Mouse (Mus musculus) bone marrow, adult 2 months (tissue): Measurements from ENCODE around the gene Rreb1.

Source experiments
- CTCF ChIP-seq: fragments of 200-500 bp; IDR thresholded peaks from 2 replicates; pipeline ENCODE4 v1.5.1; 2011; ENCODE audit warnings: low read length, control low read depth; ENCODE audit not compliant: control insufficient read depth, insufficient read depth
- POLR2A ChIP-seq: fragments of 200-500 bp; IDR thresholded peaks from 2 replicates; pipeline ENCODE4 v1.6.1; 2011; ENCODE audit warnings: low read depth, mild to moderate bottlenecking, control low read depth, low read length, borderline replicate concordance; ENCODE audit not compliant: control insufficient read depth

GRCm38 (mm10) chr13:37782144-37782543 is 3.9 kb downstream of the Rreb1 start:
- TF ChIP-seq POLR2A (no peak), CTCF (no peak)
